Mouse (Mus musculus) left cerebral cortex, postnatal 4 days (tissue): ENCODE measurements around the gene Tmem229a. TPM values are rescaled to one million over a fixed set of nuclear protein-coding genes. Genes with fewer than 3 reads are reported as not detected.

Source experiments
- DNase-seq: peaks from one replicate; pipeline ENCODE4 v3.0.0-alpha.2; 2022
- intact Hi-C: fragments of 180-260 bp; cut with DNase I; formaldehyde crosslinking; loops from one replicate; pipeline ENCODE4 v1.15.1; 2025
- total RNA-seq, 2 experiments: library from RNA; stranded (reverse); gene quantifications; 2 replicates each; pipeline ENCODE4 v1.2.3; 2021

The Tmem229a gene
- total RNA-seq: 10 to 100 TPM; 17.3 to 17.7 TPM

DNA sequence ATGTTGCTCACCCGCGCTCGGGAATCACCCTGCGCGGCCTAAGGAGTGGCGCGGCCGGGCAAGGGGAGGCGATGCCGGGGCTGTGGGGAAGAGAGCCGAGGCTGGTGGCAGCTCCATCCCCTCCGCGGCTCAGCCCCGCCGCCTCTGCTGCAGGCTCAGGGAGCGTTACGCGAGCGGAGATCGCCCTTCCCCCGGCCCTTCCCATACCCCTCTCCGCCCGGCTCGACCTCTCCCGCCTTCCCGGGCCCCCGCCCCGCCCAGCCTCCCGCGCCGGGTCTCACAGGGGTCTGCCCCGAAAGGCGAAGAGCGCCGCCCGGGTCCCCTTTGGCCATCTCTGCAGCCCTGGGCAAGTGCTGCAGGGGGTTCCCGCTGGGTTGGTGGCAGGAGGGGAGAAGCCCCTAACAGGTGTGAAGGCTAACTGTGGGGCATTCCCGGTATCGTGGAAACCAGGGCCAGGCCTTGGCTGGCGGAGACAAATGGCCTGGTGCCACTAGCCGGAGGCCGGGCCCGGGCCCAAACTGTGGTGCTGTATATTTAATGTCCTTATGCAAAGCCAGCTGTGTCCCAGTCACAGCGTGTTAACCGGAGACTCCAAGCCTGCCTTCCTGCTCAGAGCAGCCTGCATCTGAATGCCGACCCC, at the start of gene Tmem229a:
Gene Tmem229a, minus strand, starts transcription at position 352 of the 640 bp plus-strand sequence.
- intact Hi-C loops: loop anchor here (10.0 kb wide), 1 partner anchor 291 kb away; the partner anchor contains the start of gene Wasl

DNA sequence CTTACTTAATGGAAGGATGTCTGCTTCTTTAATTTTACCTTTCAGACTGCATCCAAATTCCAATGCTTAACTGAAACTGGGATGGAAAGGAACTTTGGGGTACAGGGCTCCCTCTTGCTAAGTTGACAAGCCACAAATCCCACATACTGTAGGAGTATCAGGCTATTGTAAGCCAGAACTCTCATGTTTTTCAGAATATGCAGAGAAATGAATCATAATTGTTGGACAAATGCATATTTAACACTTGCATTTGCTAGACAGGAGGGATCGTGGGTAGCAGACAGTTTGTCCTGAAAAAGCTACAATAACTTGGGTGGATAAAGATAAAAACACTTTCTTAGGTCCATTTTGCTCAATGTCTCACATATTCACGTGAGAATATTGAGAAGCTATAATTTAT, 37.7 kb upstream of the Tmem229a start:
- intact Hi-C loops: no loop called here
- no peak for DNase-seq

More for the DNA sequence above, at the start of gene Tmem229a:
- peak; percentile 91 for DNase-seq

DNA sequence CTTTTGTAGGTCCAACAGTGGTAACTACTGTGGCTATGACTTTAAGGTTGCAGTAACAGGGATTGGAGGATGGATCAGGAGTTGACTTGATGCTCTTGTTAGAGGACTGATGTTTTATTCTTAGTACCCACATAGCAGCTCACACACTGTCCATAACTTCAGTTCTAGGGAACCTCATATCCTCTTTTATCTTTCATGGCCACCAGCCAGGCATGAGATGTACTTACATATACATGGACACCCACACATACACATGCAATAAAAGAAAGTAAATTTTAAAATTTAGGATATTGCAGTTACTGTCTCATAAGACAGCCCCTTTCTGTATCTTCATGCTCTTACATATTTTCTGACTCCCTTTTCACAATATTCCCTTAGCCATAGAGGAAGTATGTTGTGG, 33.7 kb upstream of the Tmem229a start:
- DNase-seq: no peak
- intact Hi-C loops: no loop called here

DNA sequence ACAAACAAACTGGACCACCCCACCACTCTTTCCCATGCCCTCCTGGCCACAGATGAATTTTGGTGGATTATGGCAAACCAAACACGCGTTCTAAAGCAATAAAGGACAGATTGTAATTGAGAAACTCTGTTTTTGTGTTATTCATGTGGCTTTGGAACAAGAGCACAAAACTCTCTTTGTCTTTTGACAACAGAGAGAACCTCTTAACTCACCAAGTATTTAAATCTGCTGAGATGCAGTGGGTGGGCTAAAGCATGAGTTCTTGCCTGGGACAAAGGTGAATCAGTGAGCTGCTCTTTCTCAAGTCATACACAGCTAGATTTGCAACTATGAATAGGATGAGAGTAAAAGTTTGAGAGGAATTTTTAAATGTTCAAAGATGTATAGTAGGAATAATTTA, 20.1 kb upstream of the Tmem229a start:
- DNase-seq: no peak

DNA sequence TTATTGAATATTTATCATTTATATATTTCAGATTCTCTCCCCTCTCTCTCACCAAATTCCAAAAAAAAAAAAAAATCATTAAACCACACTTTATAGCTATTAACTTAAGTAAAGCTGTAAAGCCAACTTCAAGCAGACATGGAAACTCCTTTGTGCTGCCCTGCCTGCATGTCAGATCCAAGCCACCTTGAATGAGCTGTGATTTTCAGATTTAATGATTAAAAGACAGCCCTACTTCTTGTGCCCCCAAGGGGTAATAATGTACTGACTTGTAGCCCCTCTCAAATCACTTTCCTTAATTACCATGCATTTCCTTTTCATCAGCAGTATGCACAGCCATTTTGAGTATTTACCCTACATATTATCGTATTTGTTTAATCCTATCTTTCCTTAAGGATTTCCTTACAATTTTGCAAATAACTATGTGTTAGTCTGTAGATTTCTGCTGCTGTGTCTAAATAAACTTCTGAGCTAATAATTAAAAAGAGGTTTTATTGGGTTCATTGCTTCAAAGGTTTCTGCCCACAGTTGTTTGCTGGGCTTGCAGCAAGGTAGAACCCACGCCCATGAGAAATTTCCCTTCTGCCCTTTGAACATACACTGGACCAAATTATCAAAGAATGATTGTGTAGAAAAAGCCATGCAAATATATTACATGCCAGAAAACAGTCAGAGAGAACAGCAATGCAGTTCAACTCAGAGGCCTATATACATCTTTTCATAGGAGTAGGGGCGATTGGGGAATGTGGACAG, 12.6 kb upstream of the Tmem229a start:
- DNase-seq: no peak
- intact Hi-C loops: no loop called here

More for the DNA sequence above, 20.1 kb upstream of the Tmem229a start:
- intact Hi-C loops: no loop called here

DNA sequence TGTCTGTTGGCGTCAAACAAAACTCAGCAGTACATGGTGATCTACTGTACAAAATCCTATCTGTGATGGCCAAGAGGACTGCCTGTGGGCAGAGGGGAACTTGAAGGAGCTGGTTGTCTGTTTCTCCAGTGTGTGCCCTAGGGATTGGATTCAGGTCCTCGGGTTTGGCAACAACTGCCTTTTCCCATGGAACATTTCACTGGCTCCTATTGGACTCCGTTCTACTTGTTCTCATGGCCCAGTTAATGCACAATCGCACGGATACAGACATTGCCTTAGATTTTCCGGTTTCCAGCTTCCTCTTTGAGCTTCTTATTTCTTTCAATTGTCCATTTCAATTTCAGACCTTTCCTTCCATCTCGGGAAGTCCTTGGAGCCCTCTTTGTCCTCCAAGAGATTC, 11.6 kb upstream of the Tmem229a start:
- DNase-seq: no peak
- intact Hi-C loops: no loop called here

DNA sequence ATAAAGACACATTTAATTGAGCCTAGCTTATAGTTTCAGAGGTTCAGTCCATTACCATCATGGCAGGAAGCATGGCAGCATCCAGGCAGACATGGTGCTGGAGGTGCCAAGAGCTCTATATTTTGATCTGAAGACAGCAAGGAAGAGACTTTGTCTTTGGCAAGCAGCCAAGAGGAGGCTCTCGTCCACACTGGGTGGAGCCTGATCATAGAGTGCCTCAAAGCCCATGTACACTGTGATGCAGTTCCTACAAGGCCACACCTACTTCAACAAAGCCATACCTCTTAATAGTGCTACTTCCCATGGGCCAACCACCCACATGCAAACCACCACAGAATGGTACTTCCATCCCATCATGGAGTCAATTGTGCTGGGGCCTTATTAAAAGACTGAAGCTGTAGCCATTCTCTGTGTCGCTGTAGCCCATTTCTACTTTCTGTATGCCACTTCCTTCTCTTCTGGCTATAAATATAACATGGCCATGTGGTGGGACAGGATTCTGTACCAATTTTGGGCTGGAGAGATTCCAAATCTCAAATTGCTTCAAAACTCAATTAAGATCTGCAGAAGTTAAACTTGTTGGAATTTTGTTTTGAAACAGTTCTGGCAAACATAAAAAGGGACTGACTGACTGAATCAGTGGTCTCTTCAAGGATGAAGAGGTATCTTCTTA, 10.0 kb upstream of the Tmem229a start:
- DNase-seq: no peak
- intact Hi-C loops: no loop called here

DNA sequence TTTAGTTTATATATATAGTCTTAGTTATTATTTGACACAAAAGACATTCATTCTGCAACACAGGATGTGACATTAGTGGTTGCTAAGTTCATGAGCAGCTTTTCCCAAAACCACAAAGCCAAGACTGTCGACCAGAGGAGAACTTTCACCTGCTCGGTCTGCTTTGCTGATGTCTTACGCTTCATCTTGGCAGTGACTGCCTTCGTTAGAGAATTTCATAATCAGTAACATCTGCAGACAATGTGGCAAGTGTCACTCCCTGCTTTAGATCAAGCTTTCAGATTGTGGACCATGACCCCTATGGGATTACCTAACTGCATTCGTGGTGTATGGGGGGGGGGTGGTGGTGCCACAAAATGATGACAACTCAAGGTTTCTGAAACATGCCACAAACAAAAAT, 7.7 kb upstream of the Tmem229a start:
- no peak for DNase-seq
- intact Hi-C loops: no loop called here

DNA sequence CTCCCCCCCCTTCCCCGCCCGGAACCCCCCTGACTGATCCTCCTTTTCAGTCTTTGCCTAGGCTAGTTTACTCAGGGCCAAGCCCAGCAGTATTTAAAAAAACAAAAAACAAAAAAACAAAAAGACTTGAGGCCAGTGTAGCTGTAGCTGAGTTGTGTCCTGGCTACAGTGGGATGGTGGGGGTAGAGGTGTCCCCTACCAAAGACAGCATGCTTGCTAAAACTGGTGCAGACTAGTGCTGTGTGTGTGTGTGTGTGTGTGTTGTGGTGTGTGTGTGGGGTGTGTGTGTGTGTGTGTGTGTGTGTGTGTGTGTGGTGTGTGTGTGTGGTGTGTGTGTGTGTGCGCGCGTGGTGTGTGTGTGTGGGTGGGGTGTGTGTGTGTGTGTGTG, 483 bp upstream of the Tmem229a start:
- DNase-seq: no peak
- intact Hi-C loops: loop anchor here (10.0 kb wide), 1 partner anchor 292 kb away; the partner anchor contains the start of gene Wasl

DNA sequence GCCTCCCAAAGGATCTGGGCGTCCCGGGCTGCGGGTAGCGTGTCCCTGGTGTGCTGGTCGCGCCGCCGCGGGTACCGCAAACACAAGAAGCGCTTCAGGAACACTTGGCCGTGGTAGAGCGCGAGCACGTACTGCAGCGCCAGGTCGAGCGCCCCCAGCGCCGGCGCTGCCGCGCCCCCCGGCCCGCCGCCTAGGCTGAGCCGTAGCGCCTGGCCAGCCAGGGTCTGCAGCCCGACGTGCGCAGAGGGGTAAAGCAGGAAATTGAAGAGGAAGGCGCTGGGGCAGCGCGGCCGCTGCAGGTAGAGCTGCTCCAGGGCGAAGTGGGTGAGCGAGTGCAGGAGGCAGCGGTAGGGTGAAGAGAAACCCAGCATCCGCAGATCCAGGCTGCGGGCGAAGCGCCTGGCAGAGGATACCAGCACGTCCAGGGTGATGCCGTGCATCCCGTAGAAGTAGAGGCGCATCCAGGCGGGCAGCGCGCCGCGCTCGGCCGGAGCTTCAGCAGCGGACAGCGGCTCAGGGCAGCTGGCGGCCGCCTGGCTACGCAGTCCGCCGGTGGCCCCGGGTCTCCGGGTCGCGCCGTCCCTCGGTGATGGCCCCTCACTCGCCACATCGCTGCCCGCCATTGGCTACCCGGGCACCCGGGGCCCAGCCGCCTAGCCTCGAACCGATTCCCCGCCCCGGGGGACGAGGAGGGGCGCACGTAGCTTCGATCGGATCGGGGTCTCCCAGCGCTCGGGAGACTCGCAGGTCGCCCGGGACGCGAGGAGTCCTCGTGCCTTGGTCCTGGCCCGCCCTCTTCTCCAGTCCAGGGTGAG, 759 bp downstream of the Tmem229a start:
- peak; percentile 68 for DNase-seq
- intact Hi-C loops: loop anchor here (10.0 kb wide), 1 partner anchor 291 kb away; the partner anchor contains the start of gene Wasl

DNA sequence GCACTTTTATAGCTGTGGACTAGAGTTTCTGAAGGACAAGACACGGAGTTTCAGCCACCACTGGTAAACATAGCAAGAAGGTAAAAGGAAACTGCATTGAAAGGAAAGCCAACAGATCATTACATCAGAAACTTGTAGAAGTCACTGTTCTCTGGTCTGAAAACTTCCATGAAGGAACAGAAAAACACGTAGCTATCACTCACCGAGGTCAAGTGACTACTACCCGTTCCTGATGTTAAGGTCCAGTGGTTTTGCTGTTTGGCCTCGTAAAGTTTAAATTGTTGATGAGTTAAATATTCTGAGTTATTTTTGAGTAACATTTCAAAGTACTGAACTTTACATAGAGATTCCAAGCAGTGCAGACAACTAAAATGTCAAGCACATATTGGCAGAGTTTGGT, 2.0 kb downstream of the Tmem229a start:
- intact Hi-C loops: loop anchor here (10.0 kb wide), 1 partner anchor 289 kb away; the partner anchor contains the start of gene Wasl
- DNase-seq: no peak

DNA sequence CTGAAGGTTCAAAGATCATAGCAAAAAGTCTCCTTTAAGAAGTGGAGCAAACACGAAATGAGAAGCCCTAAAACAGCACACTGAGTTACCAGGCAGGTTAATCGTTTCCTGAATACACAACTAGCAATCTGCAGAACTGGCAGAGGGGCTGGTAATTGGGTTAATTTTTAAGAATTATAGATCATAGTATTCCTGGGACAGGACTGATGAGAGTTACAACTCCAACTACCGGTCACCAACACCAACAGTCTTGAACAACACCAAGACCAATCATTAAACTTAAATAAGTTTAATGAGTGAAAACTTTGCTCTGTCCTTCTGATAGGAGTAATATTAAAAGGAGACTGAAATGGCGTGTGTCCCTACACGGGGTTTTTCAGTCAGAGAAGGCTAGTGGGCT, 3.8 kb downstream of the Tmem229a start:
- intact Hi-C loops: loop anchor here (10.0 kb wide), 1 partner anchor 288 kb away; the partner anchor contains the start of gene Wasl
- no peak for DNase-seq

DNA sequence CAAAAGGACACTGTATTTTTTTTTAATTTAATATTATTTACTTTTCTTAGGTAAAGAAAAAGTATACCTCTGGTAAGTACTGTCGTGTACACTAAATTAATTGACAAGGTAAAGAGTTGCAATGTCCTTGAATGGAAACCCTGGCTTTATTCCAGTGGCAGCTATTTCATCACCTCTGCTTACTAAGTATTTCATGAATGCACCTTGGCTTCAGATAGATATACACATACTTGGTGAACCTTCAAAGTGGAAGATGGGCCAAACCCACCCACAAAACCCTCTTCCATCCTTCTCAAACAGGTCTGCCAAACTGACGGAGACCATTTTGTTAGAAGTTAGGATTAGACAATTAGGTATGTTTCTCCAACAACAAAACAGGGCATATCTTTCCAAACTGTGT, 5.4 kb downstream of the Tmem229a start:
- DNase-seq: no peak
- intact Hi-C loops: loop anchor here (10.0 kb wide), 1 partner anchor 286 kb away; the partner anchor contains the start of gene Wasl

DNA sequence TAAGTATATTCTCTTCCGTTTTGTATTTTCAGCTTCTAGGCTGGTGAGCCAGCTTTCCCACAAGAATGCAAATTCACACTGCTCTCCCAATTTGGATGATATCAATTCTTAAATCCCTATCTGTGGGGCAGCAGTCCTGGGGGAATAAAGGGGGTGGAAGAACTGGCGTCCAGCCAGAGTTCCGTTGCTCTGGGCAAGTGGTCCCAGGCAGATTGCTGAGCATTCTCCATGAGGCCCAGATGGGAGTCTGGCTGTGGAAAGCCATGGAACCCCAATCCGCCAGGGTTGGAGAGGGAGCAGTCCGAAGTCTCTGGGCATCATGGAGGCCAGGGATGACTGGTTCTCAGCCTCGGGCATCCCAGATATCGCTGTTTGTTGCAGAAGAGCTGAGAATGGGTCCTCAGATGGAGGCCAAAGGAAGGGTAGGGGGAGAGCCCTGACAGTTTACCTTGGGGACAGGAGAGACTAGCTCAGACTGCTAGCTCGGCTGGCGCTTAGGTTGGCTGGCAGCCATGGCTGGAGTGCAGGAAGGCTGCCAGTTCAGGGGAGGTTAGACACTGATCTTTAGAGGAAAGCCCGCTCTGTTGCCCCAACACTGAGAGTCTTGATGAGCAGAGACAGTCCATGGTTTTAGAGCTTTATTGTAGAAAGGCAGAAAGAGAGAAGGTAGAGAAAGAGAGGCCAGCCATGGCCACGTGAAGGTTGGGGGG, 30.9 kb downstream of the Tmem229a start:
- DNase-seq: peak; percentile 75
- intact Hi-C loops: no loop called here

DNA sequence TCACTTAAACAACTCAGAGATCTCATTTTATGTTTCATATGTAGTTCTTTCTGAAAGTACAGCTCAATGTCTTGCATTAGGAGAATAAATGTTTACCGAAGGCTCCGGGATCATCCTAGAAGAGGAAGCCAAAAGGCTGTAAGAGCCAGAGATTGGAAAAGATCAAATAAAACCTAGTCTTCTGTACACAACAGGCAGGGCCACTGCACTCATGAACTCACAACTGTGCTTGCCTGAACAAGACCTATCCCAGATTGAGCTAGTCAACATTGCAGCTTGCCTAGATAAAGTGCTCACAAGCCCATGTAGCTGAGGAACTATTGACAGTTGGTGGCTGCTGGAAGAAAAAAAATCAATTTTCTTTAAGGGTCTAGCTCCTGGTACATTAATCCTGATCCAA, 42.5 kb downstream of the Tmem229a start:
- no peak for DNase-seq
- intact Hi-C loops: no loop called here

DNA sequence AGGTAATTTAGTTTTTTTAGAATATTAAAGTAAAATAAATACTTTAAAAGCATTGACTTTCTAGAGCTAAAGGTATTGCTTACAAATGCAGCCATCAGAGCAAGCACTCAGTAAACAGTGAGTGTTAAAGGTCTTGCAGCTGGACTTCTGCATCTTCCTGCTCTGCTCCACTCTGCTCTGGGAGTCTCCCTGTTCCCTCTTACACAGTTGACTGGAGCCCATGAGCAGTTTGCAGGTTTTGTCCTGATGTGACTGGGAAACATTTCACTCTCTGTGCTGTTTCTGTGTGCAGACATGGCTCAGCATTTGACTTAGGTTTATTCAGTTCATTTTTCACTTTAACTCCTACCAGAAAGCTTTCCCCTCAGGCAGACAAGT, 45.4 kb downstream of the Tmem229a start:
- intact Hi-C loops: no loop called here
- no peak for DNase-seq

DNA sequence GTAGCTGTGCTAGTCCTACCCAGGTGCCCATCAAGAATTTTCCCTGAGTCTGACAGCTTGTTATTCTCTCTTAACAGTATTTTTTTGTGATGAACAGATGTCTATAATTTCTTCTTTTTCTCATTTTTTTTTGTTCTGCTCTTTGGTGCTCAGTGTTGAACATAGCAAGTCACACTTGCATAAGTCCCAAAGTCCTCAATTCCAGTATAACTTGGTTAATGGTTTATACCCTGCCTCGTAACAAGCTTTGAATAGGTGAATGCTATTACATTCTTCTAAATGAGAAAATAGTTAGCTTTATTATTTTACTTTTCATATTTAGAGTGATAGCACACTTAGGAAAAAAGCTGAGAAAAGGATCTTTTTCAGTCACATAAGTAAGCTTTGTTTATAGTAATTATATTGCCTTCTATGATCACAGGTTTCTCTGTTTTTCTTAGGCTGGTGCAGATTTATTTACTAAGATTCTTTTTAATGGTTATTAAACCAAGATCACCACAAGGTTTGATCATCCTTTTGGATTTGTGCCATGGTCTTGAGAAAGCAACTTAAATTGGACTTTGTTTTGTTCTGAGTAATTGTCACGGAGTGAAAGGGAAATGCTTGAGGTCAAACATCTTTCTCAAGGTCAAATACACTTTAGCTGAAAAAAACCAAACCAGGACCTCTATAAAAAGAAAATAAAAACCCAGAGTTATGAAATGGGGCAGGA, 45.9 kb downstream of the Tmem229a start:
- DNase-seq: no peak

DNA sequence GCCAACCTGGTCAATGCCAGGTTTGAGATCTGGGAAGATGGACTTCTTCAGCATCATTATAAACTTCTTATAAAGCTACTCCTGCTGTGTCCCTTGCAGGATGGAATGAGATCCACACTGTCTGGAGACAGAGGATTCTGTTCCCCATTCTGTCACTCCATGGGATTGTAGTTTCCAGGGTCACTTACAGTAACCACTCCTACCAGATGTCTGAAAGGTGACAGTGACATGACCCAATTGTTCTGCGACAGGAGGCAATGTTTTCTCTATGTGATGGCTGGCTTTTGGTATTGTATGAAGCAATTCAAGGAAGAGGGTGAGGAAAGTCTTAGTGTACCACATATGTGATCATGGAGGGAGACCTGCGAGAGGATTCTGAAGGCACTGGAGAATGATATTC, 48.3 kb downstream of the Tmem229a start:
- intact Hi-C loops: no loop called here
- no peak for DNase-seq

More for the DNA sequence above, 45.9 kb downstream of the Tmem229a start:
- intact Hi-C loops: no loop called here

DNA sequence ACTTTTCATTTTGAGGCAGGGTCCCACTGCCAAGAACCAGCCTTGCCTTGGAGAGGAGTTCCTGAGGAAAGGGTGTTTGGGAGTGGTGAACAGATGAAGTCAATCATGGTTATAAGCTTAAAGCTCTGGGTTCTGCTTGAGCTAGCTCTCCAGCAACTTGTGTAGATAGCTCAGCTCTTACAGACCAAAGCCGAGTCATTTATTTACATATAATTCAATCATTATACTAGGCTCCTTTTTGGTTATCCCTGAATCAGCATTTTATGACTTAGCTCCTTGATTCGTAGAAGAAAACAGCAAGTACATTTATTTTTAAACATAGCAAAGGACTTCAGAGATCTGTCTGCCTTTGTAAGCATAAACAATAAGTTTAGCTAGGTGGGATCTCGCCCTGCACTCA, 51.0 kb downstream of the Tmem229a start:
- no peak for DNase-seq
- intact Hi-C loops: no loop called here
